Mouse (Mus musculus) skeletal muscle tissue, adult 2 months (tissue): Measurements from ENCODE around the gene Gys1.

ENCODE experiments used
- DNase-seq: peaks from one replicate; pipeline ENCODE4 v3.0.0-alpha.2; 2012; ENCODE audit warnings: low read depth, low spot score

Gys1 gene

GRCm38 (mm10) chr7:45414740-45415224, 19.9 kb upstream of the Gys1 start:
- no peak for DNase-seq

- DNase-seq: no peak
Observed at GRCm38 (mm10) chr7:45415636-45416035, 19.0 kb upstream of the Gys1 start.

GRCm38 (mm10) chr7:45417962-45418492, 16.6 kb upstream of the Gys1 start:
- DNase-seq: no peak

- no peak for DNase-seq
Observed at GRCm38 (mm10) chr7:45419859-45420614, 14.6 kb upstream of the Gys1 start.

- DNase-seq: no peak
Observed at GRCm38 (mm10) chr7:45420615-45420919, 14.1 kb upstream of the Gys1 start, which contains the start of gene Lhb. Gene Lhb (plus strand): TSS chr7:45420820.

GRCm38 (mm10) chr7:45421194-45421593, 13.4 kb upstream of the Gys1 start:
- DNase-seq: no peak

GRCm38 (mm10) chr7:45426556-45426955, 8.1 kb upstream of the Gys1 start:
- peak; percentile 91 for DNase-seq

GRCm38 (mm10) chr7:45433835-45434202, 825 bp upstream of the Gys1 start:
- DNase-seq: no peak

GRCm38 (mm10) chr7:45435038-45435437, 394 bp downstream of the Gys1 start:
- no peak for DNase-seq

GRCm38 (mm10) chr7:45436444-45436843, 1.8 kb downstream of the Gys1 start:
- no peak for DNase-seq

- DNase-seq: no peak
Observed at GRCm38 (mm10) chr7:45437046-45437445, 2.4 kb downstream of the Gys1 start.

GRCm38 (mm10) chr7:45437521-45438276, 3.1 kb downstream of the Gys1 start, which contains the start of gene Ruvbl2:
Gene Ruvbl2 (minus strand): TSS chr7:45438096.
- DNase-seq: peak; percentile 91

GRCm38 (mm10) chr7:45443526-45444420, 9.1 kb downstream of the Gys1 start:
- peak; percentile 85 for DNase-seq

GRCm38 (mm10) chr7:45446589-45446988, 11.9 kb downstream of the Gys1 start:
- DNase-seq: no peak

- DNase-seq: no peak
Observed at GRCm38 (mm10) chr7:45447325-45447990, 12.8 kb downstream of the Gys1 start.

GRCm38 (mm10) chr7:45449974-45450373, 15.3 kb downstream of the Gys1 start:
- DNase-seq: no peak

GRCm38 (mm10) chr7:45451344-45451982, 16.8 kb downstream of the Gys1 start:
- DNase-seq: no peak

- DNase-seq: no peak
Observed at GRCm38 (mm10) chr7:45454971-45455370, 20.3 kb downstream of the Gys1 start.

GRCm38 (mm10) chr7:45455932-45456696, 21.5 kb downstream of the Gys1 start:
- DNase-seq: no peak

- DNase-seq: no peak
Observed at GRCm38 (mm10) chr7:45456721-45457203, 22.1 kb downstream of the Gys1 start.
